Mouse (Mus musculus) intestine, postnatal 0 days (tissue): ENCODE measurements around the gene Sarnp. TPM values are rescaled to one million over a fixed set of nuclear protein-coding genes. Genes with fewer than 3 reads are reported as not detected.

ENCODE experiments used
- ATAC-seq: fragments of 200-750 bp; cut with Nextera tagmentation; 2 replicates; pipeline ENCODE4 v1.8.0; 2017; ENCODE audit warnings: mild to moderate bottlenecking, moderate TSS enrichment, moderate library complexity
- H3K27ac ChIP-seq: fragments of 300-500 bp; sonication (generic); 2 replicates; pipeline ENCODE4 v1.5.1; 2014; ENCODE audit warnings: mild to moderate bottlenecking, low read depth, low read length, moderate library complexity
- H3K27me3 ChIP-seq: fragments of 300-500 bp; sonication (generic); replicated peaks from 2 replicates; pipeline ENCODE4 v1.6.1; 2014; ENCODE audit warnings: low read length, mixed read lengths; ENCODE audit not compliant: control insufficient read depth, insufficient read depth
- H3K36me3 ChIP-seq: fragments of 300-500 bp; sonication (generic); 2 replicates; pipeline ENCODE4 v1.6.1; 2014; ENCODE audit warnings: mild to moderate bottlenecking, moderate library complexity; ENCODE audit not compliant: control insufficient read depth, insufficient read depth
- H3K4me1 ChIP-seq: fragments of 300-500 bp; sonication (generic); replicated peaks from 2 replicates; pipeline ENCODE4 v1.6.1; 2014; ENCODE audit warnings: antibody characterized with exemption, low read length, mixed read lengths; ENCODE audit not compliant: control insufficient read depth, insufficient read depth
- H3K4me2 ChIP-seq: fragments of 300-500 bp; sonication (generic); replicated peaks from 2 replicates; pipeline ENCODE4 v1.6.1; 2014; ENCODE audit warnings: low read depth, mild to moderate bottlenecking, moderate library complexity
- H3K4me3 ChIP-seq: fragments of 300-500 bp; sonication (generic); 2 replicates; pipeline ENCODE4 v1.5.1; 2014; ENCODE audit warnings: low read depth, low read length
- H3K9ac ChIP-seq: fragments of 300-500 bp; sonication (generic); 2 replicates; pipeline ENCODE4 v1.6.1; 2014; ENCODE audit warnings: mild to moderate bottlenecking, low read depth, low read length
- H3K9me3 ChIP-seq: fragments of 300-500 bp; sonication (generic); 2 replicates; pipeline ENCODE4 v1.6.1; 2016; ENCODE audit warnings: mixed run types; ENCODE audit not compliant: control insufficient read depth
- CTCF ChIP-seq: sonication (generic); IDR thresholded peaks from 2 replicates; pipeline ENCODE4 v1.5.1; 2016; ENCODE audit warnings: low read depth, mild to moderate bottlenecking, control low read depth, antibody characterized with exemption, moderate library complexity
- WGBS: fragments of 180-500 bp; shearing (Covaris S2); extraction: QIAGEN DNeasy Blood & Tissue Kit; methylation state at CpG from one replicate; pipeline ENCODE4 v1.1.7; 2014; 5-methylcytosine and 5-hydroxymethylcytosine counted together
- polyA plus RNA-seq: library from polyadenylated mRNA; unstranded; fragments of >200 nt; fragmentation: Nextera tagmentation; extraction: Ambion mirVana; gene quantifications from 2 replicates; pipeline ENCODE4 v1.2.1, GENCODE M21; 2015

The Sarnp gene
- polyA plus RNA-seq, 1 experiment from 2014 or later, result 92.1 TPM

DNA sequence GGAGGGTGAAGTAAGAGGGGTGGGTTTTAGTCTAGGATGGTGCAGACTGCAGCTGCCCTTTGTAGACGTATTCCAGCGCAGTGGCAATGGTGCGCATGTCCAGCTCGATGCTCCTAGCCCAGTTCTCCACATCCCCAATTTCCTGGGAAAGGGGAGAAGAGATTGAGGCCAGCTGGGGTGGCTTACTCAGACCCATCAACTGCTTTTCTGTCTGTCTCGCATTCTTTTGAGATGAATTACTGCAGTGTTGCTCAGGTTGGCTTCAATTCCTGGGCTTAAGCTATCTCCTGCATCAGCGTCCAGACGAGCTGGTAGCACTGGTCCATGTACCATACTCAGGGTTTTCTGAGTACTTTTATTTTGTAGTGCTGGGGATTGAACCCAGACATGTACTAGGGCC, 102.8 kb downstream of the Sarnp start:
- TF ChIP-seq CTCF, result no peak
- 78% methylated on average over 7 of the region's 7 CpGs for WGBS
- Histone ChIP-seq H3K9me3 (no peaks in the 10 kb centered on the region), H3K27ac (no peak overlapping the region), H3K4me3 (no peak overlapping the region), H3K27me3 (no peaks in the 10 kb centered on the region), H3K4me2 (0 out of 2 replicates have a peak overlapping the region, but pooled peaks have one; percentile 9), H3K4me1 (peaks cover 21% of the 10 kb centered on the region), H3K36me3 (peaks cover 38% of the 10 kb centered on the region), H3K9ac (no peak overlapping the region)
- no peak for ATAC-seq

DNA sequence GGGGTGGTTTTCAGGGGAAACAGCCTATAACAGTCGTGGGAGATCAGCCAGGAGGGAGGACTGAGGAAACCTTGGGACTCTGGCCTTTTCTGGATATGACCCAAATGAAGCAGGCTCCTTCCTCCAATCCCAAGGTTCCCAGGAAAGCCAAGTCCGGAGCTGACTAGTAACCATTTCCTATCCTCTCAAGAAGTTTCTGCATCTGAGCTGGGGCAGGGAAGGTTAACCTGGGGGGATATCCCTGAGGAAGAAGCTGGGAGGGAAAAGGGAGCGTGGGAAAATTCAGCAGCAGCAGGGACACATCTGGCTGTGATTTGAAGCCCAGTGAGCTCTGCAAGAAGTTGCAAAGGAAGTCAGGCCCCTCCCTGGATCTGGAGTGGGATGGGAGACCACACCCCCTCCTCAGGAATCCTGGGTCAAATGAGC, 103.6 kb downstream of the Sarnp start:
- ATAC-seq, result no peak
- H3K27ac ChIP-seq, result no peak overlapping the region
- H3K4me2 ChIP-seq, result no peak overlapping the region

DNA sequence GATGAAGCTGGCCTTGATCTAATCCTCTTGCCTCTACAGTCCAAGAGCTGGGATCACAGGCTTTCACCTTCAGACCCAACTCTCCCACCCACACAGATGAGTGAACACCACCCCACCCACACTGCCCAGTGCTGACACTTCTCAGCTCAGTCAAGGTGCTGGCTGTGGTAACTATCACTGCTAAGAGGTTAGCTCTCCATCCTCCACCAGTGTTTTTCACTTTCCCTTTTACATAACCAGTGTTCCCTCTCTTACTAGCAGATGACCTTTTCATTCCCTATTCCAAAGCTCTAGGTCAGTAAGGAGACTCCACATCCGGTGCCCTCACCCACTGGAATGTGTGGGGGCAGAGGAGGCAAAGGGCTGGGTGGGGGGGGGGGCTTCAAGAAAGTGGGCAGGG, 104.1 kb downstream of the Sarnp start:
- peaks cover 21% of the 10 kb centered on the region for H3K4me1 ChIP-seq
- no peak overlapping the region for H3K4me3 ChIP-seq
- no peaks in the 10 kb centered on the region for H3K9me3 ChIP-seq
- H3K27me3 ChIP-seq, result no peaks in the 10 kb centered on the region
- ATAC-seq, result no peak
- TF ChIP-seq CTCF, result no peak
- H3K9ac ChIP-seq, result no peak overlapping the region
- 58% methylated on average over 1 of the region's 1 CpGs for WGBS
- H3K27ac ChIP-seq, result no peak overlapping the region
- peaks cover 27% of the 10 kb centered on the region; the same call in 1 of the 2 replicates for H3K36me3 ChIP-seq
- H3K4me2 ChIP-seq, result 0 out of 2 replicates have a peak overlapping the region, but pooled peaks have one; percentile 3

More for the DNA sequence above, 103.6 kb downstream of the Sarnp start:
- Histone ChIP-seq H3K4me3 (no peak overlapping the region), H3K9me3 (no peaks in the 10 kb centered on the region), H3K36me3 (peaks cover 30% of the 10 kb centered on the region; the same call in 1 of the 2 replicates), H3K9ac (no peak overlapping the region), H3K4me1 (peaks cover 21% of the 10 kb centered on the region), H3K27me3 (no peaks in the 10 kb centered on the region)
- WGBS, result 68% methylated on average over 3 of the region's 3 CpGs
- no peak for TF ChIP-seq CTCF

DNA sequence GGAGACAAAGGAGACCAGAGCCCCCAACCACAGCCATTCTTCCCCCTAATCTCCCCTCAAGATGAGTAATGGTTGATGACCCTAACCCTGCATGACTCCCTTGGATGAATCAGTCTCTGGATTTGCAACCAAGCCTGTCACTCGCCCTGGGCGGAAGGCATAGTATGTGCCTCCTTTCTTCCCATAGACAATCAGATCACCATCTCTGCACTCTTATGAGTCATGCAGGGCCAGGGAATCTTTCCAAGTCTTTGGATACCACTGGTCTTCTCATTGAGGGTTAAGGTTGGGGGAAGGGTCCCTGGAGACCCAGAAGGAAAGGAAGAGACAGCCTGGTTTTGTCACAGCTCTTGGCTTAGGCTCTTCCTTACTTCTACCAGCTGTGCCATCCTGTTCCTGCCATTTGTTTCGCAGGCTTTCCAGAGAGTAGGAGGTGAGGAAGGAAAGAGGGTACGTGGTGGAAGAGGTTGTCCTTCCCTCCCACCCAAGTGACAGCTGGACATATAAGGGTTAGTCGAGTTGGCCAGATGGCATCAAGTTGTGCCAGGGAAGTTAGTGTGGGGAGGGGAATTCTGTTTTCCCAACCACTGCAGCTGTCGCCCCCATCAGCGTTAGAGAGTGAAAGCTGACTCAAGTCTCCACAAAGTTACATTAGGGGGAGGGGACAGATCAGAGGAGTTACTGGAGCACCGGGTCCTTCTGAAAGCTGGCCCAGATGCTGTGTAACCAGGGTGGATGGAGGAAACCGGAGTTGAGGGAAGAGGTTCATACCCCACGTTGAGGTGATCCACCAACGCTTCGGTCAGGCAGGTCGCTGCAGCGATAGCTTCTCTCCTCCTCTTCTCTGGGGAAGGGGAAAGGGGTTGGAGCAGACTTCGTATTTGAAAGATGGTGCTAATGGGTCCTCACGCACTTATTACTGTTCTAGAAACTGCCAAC, 105.0 kb downstream of the Sarnp start:
- WGBS, result 68% methylated on average over 16 of the region's 16 CpGs
- no peaks in the 10 kb centered on the region for H3K9me3 ChIP-seq
- peak overlapping the region; percentile 94 for H3K4me2 ChIP-seq
- H3K27ac ChIP-seq, result no peak overlapping the region; the same call in 1 of the 2 replicates
- no peaks in the 10 kb centered on the region for H3K27me3 ChIP-seq
- peaks cover 21% of the 10 kb centered on the region for H3K4me1 ChIP-seq
- H3K36me3 ChIP-seq, result peaks cover 20% of the 10 kb centered on the region; the same call in 1 of the 2 replicates
- TF ChIP-seq CTCF, result no peak
- ATAC-seq, result no peak
- peak overlapping the region; percentile 76 for H3K4me3 ChIP-seq
- peak overlapping the region; percentile 86 for H3K9ac ChIP-seq

DNA sequence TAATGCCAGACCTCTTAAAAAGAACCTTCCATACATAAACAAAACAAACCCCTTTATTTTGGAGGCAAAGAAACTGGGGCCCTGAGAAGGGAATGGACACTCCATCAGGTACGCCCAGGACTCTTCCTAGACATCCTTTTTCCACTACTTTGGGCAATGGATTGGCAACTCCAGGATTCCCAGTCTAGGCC, 105.6 kb downstream of the Sarnp start, which contains the start of gene Rdh5:
Gene Rdh5, minus strand, starts transcription at position 67 of the 191 bp plus-strand sequence.
- 16% methylated on average over 1 of the region's 1 CpGs for WGBS
- H3K4me1 ChIP-seq, result peaks cover 21% of the 10 kb centered on the region

DNA sequence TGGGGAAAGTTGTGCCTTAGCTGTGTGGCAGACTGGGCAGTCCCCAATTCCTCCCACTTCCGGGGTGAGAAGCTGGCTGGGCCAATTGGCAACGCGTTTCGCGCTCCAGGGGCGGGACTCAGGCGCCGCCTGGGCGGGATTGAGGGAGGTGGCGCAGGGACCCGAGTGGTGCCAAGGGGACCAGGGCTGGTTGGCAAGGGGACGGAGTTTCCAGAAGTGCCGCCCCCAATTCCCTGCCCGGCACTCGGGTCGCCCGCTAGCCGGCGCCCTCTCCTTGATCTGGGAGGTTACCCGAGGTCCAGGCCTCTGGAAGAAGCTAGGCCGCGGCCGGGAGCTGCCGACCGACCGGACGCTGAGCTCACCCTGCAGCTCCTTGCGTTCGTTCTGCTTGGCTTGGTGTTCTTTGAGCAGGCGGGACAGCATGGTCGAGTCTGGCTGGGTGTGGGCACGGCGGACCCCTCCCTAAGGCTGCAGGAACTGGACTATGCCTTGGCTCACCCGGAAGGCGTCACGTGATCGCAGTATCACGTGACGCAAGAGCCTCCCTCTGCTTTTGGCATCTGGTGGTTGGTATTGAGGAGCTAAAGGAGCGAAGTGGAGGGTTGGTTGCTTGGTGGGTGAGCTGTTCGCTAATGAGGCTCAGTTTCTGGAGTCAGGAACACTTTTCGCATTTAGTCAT, 106.0 kb downstream of the Sarnp start:
- H3K27ac ChIP-seq, result peak overlapping the region; percentile 98
- H3K4me1 ChIP-seq, result peaks cover 21% of the 10 kb centered on the region
- peak overlapping the region; percentile 94 for H3K4me2 ChIP-seq
- no peaks in the 10 kb centered on the region for H3K27me3 ChIP-seq
- no peaks in the 10 kb centered on the region for H3K9me3 ChIP-seq
- H3K4me3 ChIP-seq, result peak overlapping the region; percentile 76
- peak; percentile 96 for ATAC-seq
- TF ChIP-seq CTCF, result peak; percentile 67
- under 1% methylated on average over 42 of the region's 42 CpGs for WGBS
- peak overlapping the region; percentile 86 for H3K9ac ChIP-seq
- peaks cover 10% of the 10 kb centered on the region; the same call in 1 of the 2 replicates for H3K36me3 ChIP-seq

More for the DNA sequence above, 105.6 kb downstream of the Sarnp start, which contains the start of gene Rdh5:
- Histone ChIP-seq H3K36me3 (peaks cover 14% of the 10 kb centered on the region; the same call in 1 of the 2 replicates), H3K27ac (peak within 1 kb of the TSS; percentile 98), H3K9ac (peak within 1 kb of the TSS; percentile 86), H3K27me3 (no peaks in the 10 kb centered on the region), H3K9me3 (no peaks in the 10 kb centered on the region), H3K4me2 (peak within 1 kb of the TSS; percentile 94), H3K4me3 (peak within 1 kb of the TSS; percentile 76)
- no peak for ATAC-seq
- TF ChIP-seq CTCF, result no peak
